Mouse (Mus musculus): ENCODE measurements around the gene Ahdc1. TPM values are rescaled to one million over a fixed set of nuclear protein-coding genes. Genes with fewer than 3 reads are reported as not detected.

Ahdc1 gene
- polyA plus RNA-seq, 1 experiment: 23.9 TPM

DNA sequence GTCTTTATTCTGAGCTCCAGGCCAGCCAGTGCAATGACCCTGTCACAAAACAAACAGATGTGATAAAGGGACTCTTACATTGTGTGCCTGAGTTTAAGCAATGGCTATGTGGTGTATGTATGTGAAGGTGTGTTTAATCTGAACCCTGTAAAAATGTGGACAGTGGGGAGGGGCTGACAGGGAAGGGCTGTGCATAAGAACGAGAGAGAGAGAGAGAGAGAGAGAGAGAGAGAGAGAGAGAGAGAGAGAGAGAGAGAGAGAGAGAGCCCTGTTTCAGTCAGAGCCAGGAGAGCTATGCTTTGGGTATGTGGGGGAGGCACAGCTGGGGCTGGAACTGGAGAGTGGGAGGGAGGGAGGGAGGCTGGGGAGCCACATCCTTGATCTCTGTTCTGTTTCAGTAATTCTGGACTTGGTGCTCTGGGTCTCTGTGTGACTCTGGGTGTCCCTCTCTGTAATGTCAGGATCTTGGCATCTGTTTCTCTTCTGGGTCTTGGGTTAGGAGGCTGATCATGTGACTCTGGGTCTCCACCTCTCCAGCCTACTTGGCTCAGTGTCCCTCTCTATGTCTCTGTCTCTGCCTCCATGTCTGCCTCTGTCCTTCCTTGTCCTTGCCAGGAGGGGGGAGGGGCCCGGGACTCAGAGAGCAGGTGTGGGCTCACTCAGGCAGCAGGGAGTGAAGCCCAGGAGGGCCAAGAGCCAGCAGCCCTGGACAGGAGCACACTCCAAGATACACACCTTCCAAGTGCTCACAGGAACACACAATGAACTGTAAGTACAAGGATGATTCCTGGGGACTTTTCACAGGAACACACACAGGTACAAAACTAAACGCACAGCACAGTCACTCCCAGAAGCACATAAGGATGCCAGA is 73.2 kb downstream of the Ahdc1 start:
- no peak for TF ChIP-seq GATA1 (IDR thresholded peaks at IDR 0.05; ENCODE audit: low read length)

- no peak for TF ChIP-seq GATA1 (IDR thresholded peaks at IDR 0.05; ENCODE audit: low read length)
Observed at GRCm38 (mm10) chr4:133085011-133085782, 74.1 kb downstream of the Ahdc1 start.

DNA sequence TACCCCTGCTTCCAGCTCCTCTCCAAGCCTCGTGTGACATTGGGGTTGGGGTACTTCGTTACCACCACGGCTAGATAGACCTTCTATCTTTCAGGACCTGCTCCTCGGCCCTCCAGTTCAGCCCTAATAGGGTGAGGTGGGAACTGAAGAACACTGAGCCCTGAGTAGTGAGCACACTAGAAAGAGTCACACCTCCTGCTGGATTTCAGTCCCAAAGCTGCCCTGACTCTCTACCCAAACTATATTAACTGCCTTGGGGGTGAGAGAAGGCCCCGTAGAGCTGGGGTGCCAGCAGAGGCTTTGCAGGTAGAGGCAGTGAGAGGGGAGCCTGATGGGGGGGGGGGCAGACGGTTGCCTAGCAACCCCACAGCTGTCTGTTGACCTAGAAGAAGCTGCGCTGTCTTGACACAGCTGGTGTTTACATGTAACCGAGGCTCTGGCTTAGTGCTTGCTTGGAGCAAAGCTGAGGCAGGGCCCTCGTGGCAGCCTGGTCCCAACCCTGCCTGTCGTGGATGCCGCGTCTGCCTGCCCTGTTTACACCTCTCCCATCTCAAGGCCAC is 74.8 kb downstream of the Ahdc1 start:
- no peak for TF ChIP-seq GATA1 (IDR thresholded peaks at IDR 0.05; ENCODE audit: low read length)

- TF ChIP-seq GATA1 (IDR thresholded peaks at IDR 0.05; ENCODE audit: low read length): no peak
Observed at GRCm38 (mm10) chr4:133087177-133087714, 76.2 kb downstream of the Ahdc1 start.

DNA sequence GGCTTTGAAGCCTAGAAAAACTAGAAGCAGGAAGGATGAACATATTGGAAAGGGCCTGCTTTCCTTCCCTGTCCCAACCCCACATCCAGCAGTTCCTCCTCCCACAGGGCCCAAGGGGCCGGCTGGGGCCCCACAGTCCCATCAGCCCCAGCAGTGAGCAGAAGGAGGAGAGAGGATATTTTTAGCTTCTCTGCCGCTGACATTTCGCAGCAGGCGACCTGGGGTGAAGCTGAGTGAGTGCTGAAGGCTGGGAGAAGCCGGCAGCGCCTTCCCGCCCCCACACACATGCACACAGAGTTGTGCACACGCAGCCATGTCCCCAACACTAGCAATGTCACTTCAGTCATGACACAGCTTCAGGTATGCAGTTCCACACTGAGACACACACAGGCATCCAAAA is 76.8 kb downstream of the Ahdc1 start:
- no peak for TF ChIP-seq GATA1 (IDR thresholded peaks at IDR 0.05; ENCODE audit: low read length)

DNA sequence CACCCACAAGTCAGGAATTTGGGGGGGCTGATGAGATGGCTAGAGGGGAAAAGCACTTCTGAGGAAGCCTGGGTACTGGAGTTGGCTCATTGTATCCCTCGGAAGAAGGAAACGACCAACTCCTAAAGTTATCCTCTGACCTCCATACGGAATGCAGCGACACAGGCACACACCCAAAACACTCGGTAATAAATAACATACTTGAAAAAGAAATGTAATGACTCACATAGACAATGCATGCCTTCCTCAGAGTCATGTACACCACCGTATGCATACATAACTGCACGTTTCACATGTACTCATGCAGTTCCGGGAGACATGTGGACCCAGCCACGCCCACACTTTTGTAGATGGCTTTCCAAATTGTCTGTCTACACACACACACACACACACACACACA is 78.3 kb downstream of the Ahdc1 start:
- TF ChIP-seq GATA1 (IDR thresholded peaks at IDR 0.05; ENCODE audit: low read length): no peak

- no peak for TF ChIP-seq GATA1 (IDR thresholded peaks at IDR 0.05; ENCODE audit: low read length)
Observed at GRCm38 (mm10) chr4:133089802-133090201, 78.7 kb downstream of the Ahdc1 start.

- no peak for TF ChIP-seq GATA1 (IDR thresholded peaks at IDR 0.05; ENCODE audit: low read length)
Observed at GRCm38 (mm10) chr4:133090276-133090719, 79.2 kb downstream of the Ahdc1 start.

DNA sequence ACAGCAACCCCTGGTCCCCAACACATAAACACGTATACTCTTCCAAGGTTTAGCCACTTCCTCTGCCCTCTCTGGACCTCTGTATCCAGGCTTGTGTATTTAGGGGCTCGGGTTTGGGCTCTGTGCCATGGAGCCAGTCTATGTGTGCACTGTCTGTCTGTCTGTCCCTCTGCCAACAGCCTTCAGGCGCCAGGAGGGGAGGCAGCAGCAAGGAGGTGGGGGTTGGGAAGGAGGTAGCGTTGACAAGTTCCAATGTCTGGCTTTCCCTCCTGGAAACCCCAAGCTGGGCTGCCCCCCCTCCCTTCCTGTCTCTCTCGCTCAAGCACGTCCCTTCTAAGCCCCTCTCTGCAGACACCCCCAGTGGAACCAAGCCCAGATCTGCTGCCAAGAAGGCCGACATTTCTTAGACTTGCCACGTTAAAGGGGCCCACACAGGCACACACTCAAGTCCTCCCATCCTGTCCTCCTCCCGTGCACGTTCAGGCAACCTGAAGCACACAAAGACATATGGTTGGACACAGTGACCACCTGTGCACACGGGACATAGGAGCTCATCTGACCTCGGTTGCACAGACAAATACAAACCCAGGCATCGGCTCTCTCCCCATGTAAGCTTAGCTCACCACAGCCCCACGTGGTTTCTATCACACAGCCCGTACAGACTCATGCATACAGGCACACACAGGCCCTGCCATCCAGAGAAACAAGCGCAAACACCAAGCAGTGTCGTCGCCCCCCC is 79.8 kb downstream of the Ahdc1 start:
- TF ChIP-seq GATA1 (IDR thresholded peaks at IDR 0.05; ENCODE audit: low read length): no peak

DNA sequence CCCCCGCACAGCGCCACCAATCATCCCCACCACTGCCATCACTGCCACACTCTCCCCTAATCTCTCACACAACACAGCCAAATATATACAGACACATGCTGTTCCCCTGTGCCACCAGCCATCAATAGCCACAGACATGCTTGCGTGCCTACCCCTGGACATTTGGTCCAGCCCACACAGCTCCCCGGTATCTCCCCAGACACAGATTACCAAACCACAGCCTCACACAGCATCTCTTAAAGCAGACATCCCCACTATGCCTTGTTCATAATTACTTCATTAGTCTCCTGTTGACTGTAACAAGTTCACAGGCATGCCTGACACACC is 80.4 kb downstream of the Ahdc1 start:
- TF ChIP-seq GATA1 (IDR thresholded peaks at IDR 0.05; ENCODE audit: low read length): no peak

- TF ChIP-seq GATA1 (IDR thresholded peaks at IDR 0.05; ENCODE audit: low read length): no peak
Observed at GRCm38 (mm10) chr4:133092453-133092901, 81.4 kb downstream of the Ahdc1 start.

GRCm38 (mm10) chr4:133093056-133093455 is 82.0 kb downstream of the Ahdc1 start:
- no peak for TF ChIP-seq GATA1 (IDR thresholded peaks at IDR 0.05; ENCODE audit: low read length)

- TF ChIP-seq GATA1 (IDR thresholded peaks at IDR 0.05; ENCODE audit: low read length): no peak
Observed at GRCm38 (mm10) chr4:133093481-133094033, 82.5 kb downstream of the Ahdc1 start.

- no peak for TF ChIP-seq GATA1 (IDR thresholded peaks at IDR 0.05; ENCODE audit: low read length)
Observed at GRCm38 (mm10) chr4:133094255-133094654, 83.2 kb downstream of the Ahdc1 start.
